Mouse (Mus musculus) telencephalon, adult 2 months (tissue): ENCODE measurements around the gene Gm42957.
A peak's percentile ranks its signal among the peaks of the same experiment; 100 is the strongest.
"Not testable (repeated sequence)": the region's sequence is repeated elsewhere in the genome, so short reads cannot be mapped to it uniquely, and the experiment has no call there.

Experiments used
- DNase-seq: peaks from one replicate; pipeline ENCODE4 v3.0.0-alpha.2; 2011; ENCODE audit warnings: low read depth, low spot score

Gene Gm42957

DNA sequence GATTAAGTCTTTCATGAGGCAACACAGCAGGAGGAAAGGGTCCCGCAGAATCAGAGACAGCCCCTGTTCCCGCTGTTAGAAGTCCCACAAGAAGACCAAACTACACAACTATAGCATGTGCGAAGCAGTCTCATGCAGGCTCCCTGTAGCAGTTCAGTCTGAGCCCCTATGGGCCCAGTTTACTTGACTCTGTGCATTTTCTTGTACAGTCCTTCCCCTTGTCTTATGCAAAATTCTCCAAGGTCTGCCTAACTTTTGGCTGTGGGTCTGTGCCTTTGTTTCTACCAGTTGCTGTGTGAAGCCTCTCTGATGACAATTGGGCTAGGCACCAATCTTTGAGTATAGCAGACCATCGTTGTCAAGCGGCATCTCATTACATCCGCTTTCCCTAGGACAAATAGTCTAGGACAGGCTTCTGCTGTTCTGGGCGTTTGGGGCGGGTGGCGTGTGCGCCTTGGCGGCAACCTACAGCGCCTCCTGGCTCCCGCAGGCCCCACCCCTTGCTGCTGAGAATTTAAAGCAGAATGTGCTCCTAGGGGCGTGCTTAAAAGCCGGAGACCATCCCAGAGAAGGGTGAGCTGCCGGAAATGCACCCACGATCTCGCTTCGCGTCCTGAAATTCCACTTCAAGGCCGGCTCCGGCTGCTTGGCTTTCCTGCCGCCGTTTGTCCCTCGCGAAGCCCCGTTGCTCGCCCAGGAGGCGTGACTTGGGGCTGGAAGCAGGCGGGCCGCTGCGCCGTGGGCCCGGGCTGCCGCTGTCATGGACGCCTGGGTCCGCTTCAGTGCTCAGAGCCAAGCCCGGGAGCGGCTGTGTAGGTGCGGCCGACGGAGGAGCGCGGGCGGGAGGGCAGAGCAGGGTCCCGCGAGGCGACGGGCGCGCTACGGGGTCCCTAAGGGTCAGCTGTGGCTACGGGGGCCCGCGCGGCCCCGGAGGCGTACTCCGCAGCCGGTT lies at the start of gene Gm42957, which contains the start of gene Pex11b:
Gene Gm42957 (plus strand): TSS at position 547 of the 952 bp plus-strand sequence.
Gene Pex11b (plus strand): TSS at position 449 of the 952 bp plus-strand sequence.
- DNase-seq, result peak; percentile 86

DNA sequence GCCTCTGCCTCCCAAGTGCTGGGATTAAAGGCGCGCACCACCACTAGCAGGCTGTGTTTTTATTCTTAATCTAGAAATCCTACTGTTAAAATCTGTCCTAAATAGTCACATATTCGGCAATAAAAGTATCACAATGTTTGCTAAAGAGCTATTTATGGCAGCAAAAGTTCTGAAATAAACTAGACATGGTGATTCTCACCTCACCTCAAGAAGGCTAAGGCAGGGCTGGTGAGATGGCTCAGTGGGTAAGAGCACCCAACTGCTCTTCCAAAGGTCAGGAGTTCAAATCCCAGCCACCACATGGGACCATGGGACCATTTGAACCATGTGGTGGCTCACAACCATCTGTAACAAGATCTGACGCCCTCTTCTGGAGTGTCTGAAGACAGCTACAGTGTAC lies 44.6 kb upstream of the Gm42957 start:
- no peak for DNase-seq

DNA sequence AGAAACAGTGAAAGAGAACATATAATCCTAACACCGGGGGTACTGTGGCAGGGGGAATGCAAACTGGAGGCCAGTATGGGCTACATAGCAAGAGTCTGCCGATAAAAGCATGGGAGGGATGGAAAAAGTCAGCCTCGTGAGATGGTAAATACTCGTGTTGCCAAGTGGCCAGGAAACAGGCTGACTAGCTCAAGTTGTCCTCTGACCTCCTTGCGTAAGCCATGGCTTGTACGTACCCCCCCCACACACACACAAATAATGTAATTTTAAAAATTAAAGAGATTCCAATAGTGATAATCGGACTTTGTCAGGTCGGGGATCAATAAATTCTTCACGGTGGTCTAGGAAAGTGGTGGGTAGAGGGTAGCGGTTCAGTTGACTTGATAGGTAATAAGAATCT lies 41.9 kb upstream of the Gm42957 start:
- no peak for DNase-seq

DNA sequence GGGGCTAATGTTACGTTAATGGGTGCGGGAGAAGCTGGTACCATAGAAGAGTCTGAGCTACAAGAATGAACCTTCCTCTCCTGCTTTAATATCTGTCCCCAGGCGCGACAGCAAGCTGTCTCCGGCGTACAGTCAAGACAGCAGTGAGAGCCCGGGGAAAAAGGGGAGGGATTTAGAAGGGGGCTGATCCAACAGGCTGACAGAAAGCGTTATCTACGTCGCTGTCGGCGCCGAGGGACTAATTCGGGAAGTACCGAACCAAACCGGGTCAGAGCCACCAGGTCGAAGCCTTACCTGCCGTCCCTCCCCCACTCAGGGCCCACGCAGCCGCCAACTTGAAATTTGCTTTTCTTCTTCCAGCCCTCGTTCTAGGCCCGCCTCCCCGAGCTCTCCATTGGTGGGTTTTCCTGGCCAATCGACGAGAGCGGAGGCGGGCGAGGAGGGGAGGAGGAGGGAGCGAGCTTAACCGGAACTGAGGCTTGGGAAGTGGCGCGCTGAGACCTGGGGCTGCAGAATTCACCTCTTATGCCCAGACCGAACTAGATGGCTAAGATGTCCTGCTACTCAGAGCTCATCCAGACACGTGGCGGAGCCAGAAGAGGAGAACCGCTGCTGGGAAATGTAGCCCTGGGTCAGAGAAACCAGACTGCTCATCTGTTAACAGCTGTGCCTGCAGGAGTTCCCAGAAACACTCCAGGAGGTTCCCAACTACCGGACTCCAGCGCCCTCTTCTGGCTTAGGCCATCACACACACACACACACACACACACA lies 41.3 kb upstream of the Gm42957 start, which contains the start of gene Polr3gl:
Gene Polr3gl (minus strand): TSS at position 392 of the 771 bp plus-strand sequence.
- peak; percentile 93 for DNase-seq

DNA sequence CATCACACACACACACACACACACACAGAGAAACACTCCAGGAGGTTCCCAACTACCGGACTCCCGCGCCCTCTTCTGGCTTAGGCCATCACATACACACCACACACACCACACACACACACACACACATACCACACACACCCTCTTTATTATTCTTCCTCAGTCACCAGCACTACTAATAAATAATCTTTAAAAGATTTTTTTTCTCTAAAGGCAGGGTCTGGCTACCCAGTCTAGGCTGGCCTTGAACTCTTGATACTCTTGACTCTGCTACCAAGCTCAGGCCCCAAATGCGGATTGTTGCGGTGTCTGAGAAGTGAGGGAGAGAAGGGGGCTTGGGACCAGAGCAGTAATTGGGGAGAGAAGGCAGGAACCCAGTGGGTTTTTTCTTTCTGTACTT lies 40.4 kb upstream of the Gm42957 start:
- no peak for DNase-seq

DNA sequence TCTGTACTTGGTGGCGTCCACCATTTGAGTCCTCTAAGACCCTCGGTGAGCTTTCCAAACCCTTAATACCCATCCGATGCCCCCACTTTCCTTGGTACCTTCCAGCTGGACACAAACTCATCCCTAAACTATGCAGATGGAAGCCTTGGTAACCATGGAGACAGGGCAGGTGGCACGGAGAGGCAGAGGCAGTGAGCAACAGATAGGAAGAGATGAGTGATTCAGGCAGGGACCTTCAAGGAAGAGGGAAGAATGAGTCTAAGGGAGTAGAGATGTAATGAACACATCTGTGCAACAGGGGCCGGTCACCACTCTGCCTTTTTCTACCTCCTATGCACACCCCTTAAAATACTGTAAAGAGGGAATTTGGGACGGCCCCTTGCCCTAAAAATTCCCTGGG lies 39.6 kb upstream of the Gm42957 start:
- DNase-seq, result no peak

DNA sequence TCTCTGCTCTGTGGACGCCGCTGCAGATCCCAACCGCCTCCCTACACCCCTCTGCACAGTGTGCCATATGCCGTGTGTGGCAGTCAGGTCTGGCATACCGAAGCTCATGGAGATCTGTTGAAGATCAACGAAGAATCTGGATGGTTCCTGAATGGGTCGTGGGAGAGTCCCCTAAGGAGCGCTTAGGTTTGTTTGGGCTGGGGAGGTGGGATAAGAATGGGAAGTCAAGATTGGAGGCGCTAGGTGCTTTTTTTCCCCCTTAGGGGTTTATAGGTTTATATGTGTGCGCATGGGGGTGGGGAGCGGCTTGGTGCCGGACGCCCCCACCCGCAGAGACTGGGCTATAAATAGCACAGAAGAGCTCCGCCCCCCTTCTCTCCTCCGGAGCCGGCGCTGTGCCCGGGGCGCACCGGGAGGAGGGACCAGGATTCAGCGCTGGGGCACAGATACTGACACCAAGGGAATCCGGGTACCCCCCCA lies 39.0 kb upstream of the Gm42957 start, which contains the start of gene Ankrd34a:
Gene Ankrd34a (plus strand): TSS at position 409 of the 480 bp plus-strand sequence.
- no peak for DNase-seq

DNA sequence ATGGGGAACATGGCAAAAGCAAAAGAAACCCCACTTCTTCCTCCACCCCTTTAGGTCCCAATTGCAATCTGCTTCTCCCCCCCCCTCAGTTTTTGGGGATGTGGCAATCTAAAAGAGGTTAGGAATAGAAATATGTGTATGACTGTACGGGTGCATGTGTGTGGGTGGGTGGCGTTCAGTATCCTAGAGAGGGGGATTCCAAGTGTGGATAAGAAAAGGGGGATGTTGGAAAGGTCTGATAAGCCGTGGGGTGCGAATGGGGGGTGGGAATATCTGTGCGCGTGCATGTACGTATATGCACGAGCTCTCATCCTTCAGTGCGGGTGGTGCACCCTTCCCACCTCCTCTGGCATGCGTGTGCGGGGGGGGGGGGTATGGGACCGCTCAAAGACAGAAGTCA lies 38.4 kb upstream of the Gm42957 start:
- no peak for DNase-seq

DNA sequence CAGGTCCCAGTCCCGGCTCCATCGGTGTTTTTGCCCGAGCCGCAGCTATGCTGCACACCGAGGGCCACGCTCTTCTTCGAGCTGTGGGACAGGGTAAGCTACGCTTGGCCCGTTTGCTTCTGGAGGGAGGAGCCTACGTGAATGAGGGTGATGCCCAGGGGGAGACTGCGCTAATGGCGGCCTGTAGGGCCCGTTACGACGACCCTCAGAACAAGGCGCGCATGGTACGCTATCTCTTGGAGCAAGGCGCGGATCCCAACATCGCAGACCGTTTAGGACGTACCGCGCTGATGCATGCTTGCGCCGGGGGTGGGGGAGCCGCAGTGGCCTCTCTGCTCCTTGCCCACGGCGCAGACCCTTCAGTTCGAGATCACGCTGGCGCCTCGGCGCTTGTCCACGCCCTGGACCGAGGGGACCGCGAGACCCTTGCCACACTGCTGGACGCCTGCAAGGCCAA lies 37.8 kb upstream of the Gm42957 start:
- no peak for DNase-seq

DNA sequence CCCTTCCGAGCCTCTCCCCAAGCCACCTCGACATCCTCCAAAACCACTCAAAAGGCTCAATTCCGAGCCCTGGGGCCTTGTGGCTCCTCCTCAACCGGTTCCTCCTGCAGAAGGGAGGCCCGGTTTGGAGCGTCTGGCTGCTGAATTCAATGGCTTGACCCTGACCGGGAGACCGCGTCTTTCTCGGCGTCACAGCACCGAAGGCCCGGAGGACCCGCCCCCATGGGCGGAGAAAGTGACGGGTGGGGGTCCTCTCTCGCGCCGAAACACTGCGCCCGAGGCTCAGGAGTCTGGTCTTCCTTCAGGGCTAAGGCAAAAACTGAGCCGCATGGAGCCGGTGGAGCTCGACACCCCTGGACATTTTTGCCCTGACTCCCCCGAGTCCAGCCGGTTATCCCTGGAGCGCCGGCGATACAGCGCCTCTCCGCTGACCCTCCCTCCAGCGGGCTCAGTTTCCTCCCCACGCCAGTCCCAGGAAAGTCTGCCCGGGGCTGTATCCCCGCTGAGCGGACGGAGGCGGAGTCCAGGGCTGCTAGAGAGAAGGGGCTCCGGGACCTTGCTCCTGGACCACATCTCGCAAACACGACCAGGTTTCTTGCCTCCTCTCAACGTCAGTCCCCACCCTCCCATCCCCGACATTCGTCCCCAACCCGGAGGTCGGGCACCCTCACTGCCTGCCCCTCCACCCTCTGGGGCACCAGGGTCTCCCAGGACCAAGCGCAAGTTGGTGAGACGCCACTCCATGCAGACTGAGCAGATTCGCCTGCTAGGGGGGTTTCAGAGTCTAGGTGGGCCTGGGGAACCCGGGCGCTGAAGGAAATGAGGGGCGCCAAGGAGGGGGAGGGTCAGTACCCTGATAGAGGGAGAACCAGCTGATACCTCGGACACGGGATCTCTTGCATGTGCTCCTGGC lies 36.9 kb upstream of the Gm42957 start:
- DNase-seq, result no peak

DNA sequence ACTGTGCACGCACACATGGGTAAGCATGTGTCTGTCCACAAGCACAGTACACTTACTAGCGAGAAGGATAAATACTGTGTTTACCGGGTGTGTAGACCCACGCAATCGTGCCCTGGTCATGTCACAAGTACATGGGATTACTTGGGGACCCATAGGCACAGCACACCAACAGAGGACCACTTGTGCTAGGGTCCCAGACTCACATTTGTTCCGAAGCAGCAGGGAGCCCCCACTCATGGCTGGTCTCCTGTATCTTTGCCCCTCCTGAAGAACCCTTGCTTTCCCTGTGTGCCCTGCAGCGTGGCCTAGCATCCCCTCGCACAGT lies 36.2 kb upstream of the Gm42957 start:
- DNase-seq, result no peak

DNA sequence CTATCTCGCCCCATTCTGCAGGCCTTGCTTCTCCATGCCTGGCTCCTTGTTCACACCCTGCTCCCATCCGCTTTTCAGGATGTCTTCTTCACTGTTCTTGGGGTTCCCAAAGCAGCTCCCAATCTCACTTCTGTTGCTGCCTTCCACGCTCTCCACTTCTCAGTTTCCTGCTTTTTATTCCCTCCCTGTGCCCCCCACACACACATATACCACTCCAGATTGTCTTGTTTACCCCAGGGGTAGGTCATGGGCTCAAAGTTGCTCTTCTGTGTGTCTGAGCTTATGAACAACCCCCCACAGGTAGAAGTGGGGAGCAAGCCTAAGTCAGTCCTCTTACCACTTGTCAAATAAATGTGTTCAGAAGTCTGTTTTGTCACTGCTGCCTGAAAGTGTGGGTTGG lies 35.9 kb upstream of the Gm42957 start:
- no peak for DNase-seq

DNA sequence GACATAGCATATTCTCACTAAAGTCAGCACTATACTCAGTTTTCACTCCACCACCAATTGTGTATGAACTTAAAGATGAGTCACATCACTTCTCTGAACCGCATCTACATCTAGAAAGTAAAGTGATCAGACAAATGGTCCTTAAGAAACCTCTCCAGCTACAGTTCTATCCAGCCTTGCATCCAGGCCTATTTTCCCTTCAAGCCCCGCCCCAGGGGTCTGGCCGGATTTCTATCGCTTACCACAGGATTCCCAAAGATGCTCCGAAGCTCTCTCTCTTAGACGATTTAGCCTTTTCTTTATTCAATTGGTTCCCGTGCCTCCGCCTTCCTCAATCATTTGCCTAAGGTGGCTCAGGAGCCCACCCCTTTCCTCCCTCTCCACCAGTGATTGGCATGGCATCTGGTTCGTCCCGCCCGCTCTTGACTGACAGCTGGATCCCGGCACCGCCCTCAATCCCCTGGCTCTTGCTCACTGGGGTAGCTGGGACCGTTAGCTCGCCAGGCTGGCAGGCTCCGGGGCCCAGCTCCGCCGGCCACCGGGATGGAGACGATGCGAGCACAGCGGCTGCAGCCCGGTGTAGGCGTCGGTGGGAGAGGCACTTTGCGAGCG lies 34.5 kb upstream of the Gm42957 start, which contains the start of gene Lix1l:
Gene Lix1l (plus strand): TSS at position 511 of the 612 bp plus-strand sequence.
- DNase-seq, result peak; percentile 98

DNA sequence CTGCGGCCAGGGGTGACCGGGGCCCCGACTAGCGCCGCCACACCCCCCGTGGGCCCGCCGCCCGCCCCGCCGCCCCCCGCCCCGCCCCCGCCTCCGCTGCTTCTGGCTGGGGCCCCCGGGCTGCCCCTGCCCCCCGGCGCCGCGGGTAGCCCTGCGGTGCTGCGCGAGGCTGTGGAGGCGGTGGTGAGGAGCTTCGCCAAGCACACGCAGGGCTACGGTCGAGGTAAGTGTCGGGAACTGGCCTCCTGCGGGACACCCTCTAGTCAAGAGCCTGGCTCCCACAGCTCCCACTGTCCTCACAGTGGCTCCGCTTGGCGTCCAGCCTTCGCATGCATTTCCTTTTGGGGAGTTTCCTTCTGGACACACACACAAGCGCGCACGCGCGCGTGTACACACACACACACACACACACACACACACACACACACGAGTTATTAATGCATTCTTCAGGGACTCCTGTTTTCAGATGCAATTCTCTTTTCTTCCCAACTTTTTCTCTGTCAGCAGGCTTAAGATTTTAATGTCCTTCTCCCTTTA lies 34.0 kb upstream of the Gm42957 start:
- DNase-seq, result no peak

DNA sequence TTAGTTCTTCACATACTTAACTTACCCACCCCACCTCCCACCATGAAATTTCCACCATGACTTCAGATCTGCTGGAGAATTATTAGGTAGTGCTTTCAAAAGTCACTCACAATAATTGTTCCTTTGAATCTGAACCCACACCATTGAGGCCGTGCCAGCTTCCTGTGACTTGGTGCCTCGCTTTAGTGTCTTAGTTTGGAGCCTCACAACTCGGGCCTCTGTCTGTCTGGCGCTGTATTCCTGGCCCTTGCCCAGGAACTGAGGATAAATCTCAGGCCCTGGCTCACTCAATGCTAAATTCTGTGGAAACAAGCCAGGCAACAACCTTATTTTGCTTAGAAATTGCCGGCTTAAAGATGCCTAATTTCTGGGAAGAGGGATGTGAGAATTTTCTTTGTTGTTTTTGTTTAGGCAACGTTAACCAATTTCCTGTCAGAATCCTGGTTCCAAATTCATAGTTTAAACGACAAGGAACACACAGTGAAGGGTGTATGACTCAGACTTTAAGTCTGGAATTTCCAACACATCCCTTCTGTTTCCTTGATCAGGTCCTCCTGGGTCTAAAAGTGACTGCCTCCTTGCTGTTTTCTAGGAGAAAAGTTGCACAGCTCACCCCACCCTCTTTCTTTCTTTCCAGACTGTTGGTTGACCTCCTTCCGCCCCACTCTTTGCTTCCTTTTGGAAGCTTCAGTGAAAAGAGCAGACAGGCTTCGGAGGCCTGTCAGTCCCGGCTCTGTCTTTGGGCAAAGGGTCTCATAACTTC lies 33.2 kb upstream of the Gm42957 start:
- DNase-seq, result no peak

DNA sequence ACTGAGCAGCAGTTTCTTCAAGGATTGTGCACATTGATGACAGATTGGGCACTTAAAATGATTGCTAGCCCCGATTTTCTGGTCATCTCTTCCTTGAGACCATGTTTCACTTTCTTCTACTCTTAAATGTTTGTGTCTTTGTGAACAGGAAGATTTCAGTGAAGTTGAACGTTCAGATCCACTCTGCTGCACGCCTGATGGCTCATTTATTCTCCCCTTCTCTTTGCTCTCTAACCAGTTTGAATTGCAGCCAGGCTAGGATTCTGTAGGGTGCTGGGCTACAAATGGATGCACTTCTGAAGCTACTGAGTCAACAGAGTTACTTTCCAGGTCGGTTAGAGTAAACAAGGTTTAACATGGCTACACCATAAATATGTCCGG lies 32.6 kb upstream of the Gm42957 start:
- no peak for DNase-seq

DNA sequence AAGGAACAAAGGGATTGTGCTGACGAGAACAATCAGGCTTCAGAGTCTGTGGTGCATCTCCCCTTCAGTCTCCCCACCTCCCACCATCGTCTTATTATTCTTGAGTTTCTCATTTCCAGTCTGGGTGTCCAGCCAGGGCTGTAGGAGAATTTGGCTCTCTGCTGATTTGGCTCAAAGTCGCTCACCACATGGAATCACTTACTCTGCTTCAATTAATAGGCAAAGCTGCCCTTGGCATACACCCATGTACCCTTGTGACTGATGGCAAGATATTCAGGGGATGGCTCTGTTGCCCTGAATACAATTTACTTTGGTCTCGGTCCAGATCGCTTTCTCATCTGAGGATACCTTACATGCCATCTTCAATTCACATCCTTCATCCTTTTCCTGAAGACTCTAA lies 32.0 kb upstream of the Gm42957 start:
- no peak for DNase-seq

DNA sequence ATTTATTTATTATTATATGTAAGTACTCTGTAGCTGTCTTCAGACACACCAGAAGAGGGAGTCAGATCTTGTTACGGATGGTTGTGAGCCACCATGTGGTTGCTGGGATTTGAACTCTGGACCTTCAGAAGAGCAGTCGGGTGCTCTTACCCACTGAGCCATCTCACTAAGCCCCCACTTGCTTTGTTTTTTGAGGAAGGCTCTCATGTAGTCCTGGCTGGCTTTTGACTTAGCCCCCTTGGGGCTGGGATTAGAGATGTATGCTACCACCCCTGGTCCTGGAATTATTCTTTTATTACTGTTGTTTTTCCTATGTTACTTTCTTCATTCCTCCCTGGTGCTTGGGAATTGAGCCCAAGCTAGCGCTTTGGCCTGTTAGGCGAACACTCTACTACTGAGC lies 29.3 kb upstream of the Gm42957 start:
- not testable (repeated sequence) for DNase-seq

DNA sequence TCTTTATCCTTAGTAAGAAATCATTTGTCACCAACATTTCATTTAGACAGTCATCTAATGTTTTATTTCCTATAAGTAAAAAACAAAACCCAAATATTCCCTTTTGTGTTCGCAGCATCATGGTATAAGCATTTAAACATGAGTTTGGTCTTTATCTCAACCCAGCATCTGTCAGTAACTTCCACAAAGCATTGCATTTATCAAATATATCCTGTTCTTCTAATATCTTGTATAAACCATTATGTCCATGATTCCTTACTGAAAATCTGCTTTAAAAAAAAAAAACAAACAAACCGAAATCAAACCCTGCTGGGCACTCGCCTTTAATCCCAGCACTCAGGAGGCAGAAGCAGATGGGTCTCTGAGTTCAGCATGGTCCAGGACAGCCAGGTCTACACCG lies 28.7 kb upstream of the Gm42957 start:
- DNase-seq, result no peak

DNA sequence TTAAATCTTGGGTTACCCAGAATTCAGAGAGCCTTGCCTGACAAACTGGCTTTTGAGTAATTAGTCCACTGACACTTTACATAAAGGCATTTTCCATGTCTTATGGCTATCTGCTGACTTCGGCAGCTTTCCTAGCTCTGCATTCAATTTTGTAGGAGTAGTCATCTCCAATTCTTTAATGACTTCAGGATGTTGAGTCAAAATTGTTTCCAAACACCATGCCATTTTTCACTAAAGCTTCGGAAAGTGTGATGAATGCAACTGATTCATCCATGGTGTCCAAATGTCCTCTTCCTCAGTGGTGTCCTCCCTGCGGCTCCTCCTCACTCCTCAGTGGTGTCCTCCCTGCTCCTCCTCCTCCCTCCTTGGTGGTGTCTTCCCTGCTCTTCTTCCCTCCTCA lies 17.3 kb upstream of the Gm42957 start:
- no peak for DNase-seq
